Mouse (Mus musculus) ovary, postnatal 14 days (tissue): ENCODE measurements at regions not wholly inside any gene's neighbourhood (a gene's known extent, or its start where the extent isn't known, plus 50 kb on each side); places are given as distances from the start of the nearest gene placed in this dataset.

Source experiments
- DNase-seq: peaks from one replicate; pipeline ENCODE4 v3.0.0; 2022; ENCODE audit warnings: low spot score

- no peak for DNase-seq
Observed at GRCm38 (mm10) chr2:138640654-138641053, 384.3 kb downstream of the Btbd3 start.

GRCm38 (mm10) chr2:138641335-138641734 is 385.0 kb downstream of the Btbd3 start:
- no peak for DNase-seq

DNA sequence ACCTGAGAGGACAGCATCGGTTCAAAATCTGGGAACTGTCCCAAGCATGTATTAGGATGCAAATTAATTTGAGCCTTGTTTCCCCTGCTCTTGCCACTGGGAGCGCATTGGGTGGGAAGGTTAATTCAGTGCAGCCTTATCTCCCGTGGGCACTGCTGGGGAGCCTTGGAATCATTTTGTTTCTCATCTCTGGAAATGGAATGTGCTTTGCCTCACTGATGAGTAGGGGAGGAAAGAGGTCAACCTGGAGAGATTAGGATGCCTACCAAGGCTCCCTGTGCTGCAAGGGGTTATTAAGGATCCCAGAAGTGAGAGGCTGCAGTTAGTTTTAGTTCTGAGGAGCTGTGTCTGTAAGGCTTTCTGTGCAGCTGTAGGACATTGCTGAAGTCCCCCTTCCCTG is 392.3 kb downstream of the Btbd3 start:
- DNase-seq = no peak

DNA sequence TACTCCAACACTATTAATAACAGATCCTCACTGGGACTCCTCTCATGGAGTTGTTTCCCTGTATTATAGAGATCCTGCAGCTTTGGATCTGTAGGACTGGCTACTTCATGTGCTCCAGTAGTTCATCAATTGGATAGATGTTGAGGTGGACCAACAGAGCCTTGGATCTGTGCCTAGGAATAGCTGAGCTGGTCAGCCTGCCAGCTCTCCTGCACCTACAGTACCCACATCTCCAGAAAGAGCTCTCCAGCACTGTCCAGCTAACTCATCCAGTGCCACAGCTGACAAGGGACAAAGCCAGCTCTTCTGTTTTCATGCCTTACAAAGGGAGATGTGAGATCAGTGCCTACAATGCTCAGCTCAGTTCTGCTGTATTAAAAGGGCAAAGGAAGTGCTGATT is 403.0 kb downstream of the Btbd3 start:
- DNase-seq = no peak

DNA sequence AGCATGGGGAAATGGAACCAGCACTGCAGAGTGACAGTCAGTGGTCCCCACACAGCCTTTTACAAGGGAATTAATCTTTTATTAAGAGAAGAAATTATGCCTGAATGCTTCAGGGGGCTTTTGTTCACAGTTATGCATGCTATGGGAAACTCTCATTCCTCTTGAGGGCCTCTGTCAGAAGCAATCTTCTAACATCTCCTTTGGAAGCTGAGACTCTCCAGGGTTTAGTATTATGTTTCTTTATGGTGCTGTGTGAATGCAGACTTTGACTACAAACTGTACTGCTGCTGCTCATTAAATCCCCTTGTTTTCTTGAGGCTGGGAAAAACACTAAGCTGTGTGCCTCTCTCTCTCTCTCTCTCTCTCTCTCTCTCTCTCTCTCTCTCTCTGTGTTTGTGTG is 413.9 kb downstream of the Btbd3 start:
- no peak for DNase-seq

DNA sequence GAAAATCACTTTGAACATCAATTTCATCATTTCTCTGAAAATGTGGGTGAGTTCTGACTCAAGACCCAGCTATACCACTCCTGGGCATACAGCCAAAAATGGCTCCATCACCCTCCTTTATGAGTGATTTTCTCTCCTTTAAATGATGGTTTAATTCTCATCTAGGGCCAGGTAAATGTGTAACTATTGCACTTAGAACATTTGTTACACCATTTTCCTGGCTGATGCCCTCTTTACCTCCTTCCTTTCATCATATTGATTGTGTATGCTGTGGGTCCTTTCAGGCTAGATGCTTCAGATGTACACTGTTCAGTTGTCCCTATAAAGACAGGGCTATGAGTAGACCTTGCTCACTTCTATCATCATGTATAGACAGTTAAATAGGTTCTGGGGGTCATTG is 418.4 kb downstream of the Btbd3 start:
- DNase-seq = no peak

DNA sequence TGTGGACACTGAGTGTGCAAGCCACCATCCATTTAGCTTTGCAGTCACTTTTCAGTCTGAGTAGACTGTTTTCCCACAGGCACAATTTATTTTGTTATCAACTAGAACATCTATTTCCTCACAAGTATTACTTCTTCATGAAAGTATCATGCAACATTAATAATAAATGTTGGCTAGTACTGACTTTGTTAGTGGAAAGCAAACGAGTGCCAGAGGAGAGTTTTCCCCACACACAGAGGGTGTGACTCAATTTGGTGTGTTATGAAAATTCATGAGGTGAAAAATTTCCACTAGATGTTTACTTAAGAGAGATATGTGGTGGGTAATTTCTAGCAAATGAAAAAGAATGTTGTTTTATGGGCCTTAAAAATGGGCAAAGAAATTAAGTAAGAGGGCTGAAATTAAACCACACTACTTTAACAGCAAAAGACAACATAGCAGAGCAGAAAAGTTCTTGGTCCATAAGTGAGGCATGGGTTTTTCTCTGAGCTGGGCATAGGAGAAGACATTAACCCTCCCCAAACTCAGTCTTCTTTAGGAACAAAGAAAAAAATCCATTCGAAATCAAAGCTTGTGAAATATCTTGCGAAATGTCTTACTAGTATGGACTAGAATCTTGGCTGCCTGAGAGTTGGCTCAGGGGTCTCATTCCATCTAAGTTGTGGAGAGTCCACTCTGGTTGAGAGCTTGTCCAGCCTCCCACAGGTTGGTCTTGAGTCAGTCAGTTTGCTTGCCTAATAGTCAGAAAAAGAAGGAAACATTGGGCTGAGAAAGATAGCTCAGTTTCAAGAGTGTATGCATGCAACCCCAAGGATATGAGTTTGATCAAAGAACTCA is 419.1 kb downstream of the Btbd3 start:
- no peak for DNase-seq

GRCm38 (mm10) chr2:138688140-138688871 is 431.9 kb downstream of the Btbd3 start:
- DNase-seq = no peak

- no peak for DNase-seq
Observed at GRCm38 (mm10) chr2:138689497-138689896, 433.1 kb downstream of the Btbd3 start.

- DNase-seq = no peak
Observed at GRCm38 (mm10) chr2:138702783-138703182, 446.4 kb downstream of the Btbd3 start.

GRCm38 (mm10) chr2:138703943-138704541 is 447.7 kb downstream of the Btbd3 start:
- no peak for DNase-seq

- no peak for DNase-seq
Observed at GRCm38 (mm10) chr2:138708763-138709162, 452.4 kb downstream of the Btbd3 start.

DNA sequence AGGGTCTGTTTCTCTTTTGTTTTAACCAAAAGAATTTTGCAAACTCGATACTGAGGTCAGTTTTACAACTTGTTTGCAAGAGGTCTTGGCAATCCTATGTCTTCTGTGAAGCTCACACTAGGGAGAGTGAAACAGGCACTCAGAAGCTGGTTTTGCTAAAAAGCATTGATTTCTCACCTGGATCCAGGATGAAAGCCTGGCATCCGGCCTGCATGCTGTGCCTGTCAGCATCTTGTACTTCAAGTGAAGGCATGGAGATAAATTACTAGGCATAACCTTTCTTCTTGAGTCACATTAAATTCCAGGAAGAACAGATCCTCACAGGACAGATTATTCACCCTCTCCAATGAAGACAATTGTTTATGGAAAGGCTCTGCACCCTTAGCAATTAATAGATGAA is 477.5 kb downstream of the Btbd3 start:
- no peak for DNase-seq

DNA sequence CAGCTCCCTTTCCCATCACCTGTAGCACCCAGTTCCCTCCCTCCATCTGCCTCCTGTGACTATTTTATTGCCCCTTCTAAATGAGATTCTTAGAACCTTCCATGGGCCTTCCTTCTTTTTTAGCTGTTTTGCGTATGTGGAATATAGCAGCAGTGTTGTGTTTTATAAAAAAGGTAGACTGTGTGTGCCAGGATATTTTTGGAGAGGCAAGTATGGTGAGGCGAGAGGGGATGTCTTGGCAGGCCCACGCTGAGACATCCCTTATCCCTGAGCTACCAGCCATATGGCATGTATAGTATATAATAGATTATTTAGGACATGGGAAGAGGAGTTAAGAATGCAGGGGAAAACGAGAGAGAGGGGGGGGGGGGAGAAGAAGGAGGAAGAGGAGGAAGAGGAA is 488.4 kb downstream of the Btbd3 start:
- no peak for DNase-seq

GRCm38 (mm10) chr2:138760439-138760963 is 504.1 kb downstream of the Btbd3 start:
- no peak for DNase-seq

DNA sequence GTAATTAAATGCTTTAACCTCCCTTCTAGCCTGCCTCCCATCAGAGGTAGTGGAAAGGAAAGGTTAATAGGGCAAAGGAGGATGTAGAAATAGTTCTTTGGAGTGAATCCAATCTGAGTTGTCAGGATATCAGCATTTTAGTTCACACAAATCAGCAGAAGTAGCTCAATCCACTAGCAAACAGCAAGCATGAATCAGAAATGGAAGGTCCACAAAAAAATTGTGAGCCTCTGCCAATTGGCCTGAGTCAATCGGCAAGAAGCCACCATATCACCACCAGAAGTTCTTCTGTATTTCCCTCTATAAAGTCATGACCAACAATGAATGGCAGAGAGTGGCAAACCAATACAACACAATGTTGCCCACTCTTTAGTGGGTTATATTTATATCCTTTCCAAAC is 505.0 kb downstream of the Btbd3 start:
- no peak for DNase-seq

DNA sequence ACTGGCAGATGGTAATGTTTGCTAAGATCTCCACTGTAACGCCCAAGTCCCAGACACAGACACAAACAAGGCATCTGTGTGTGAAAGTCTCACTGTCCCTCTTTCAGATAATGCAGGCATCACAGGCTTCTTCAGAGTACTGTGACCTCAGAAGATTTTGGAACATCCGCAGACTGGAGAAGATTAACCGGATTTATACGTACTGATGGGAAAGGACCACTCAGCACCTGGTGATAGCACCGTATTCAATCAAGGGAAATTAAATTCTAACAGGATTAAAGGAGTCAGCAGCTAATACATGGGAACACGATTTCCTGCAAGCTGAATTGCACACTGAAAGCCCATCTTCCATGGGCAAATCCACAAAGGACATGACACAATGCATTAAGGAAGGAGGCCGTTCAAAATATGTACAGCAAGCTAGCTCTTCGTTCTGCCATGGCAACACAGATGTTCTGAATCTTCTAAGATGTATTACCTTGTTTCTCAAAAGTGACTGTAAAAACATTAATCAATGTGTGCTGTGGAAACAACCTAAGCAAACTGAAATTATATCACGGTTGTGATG is 510.0 kb downstream of the Btbd3 start:
- DNase-seq = no peak

DNA sequence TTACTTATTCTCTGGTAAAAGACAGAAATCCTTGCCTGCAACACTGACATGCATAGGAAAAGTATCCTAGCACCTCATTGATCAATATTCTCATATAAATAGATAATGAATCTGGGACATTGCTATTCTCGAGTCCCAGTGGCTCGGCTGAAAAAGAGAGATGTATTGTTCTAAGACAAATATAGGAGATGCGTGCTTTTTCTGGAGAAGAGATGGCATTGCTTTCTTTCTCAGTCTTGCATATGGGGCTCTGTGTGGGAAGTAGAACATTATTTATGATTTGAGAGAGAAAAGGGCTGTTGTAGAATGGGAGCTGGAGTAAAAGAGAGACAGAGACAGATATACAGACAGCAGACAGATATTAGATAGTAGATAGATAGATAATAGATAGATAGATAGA is 527.4 kb downstream of the Btbd3 start:
- DNase-seq = no peak

GRCm38 (mm10) chr2:138792711-138793450 is 536.5 kb downstream of the Btbd3 start:
- no peak for DNase-seq

DNA sequence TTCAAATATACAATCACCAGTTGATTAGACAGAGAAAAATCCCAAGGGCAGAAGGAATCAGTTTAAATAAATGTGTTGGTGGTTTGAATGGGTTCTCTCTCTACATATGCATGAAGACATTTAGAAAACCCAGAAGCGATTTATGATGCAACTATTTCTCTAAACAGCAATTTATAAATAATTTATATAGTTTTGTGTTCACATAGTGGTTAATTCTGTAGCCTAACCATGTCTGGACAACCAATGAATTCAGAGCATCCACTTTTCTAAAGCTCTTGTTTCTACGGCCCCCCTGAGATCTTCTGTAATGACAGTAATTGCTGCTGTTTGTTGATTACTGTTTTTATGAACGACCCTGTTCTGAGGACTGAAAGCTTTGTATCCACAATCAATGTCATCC is 549.8 kb downstream of the Btbd3 start:
- DNase-seq = no peak

DNA sequence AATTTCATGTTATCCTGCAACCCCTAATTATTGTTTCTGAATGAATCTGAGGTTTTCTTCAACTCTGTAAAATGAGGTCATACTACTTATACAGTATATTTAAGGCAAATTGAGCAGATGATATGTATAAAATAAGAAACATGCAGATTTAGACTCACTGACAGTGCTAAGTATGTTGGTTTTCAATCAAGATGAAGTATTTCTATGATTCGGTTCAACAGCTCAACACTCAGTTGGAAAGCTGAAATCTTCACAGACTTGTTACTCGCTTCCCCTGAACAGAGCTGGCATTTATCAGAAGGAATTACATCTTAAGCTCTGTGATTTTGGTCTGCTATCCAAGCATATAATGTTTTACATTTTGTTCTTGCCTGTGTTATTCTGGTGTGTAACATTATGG is 553.4 kb downstream of the Btbd3 start:
- no peak for DNase-seq

- DNase-seq = no peak
Observed at GRCm38 (mm10) chr2:138820489-138820888, 564.1 kb downstream of the Btbd3 start.
